Mouse (Mus musculus) CH12.LX (cell line): ENCODE measurements around the gene P3h2. TPM values are rescaled to one million over a fixed set of nuclear protein-coding genes. Genes with fewer than 3 reads are reported as not detected.

Experiments used
- DNase-seq: peaks from one replicate; pipeline ENCODE4 v3.0.0-alpha.2; 2013; ENCODE audit errors: extremely low read depth
- H3K27ac ChIP-seq: 2 replicates; pipeline ENCODE4 v1.5.1; 2012; ENCODE audit warnings: low read depth, mild to moderate bottlenecking, control low read depth, moderate library complexity; ENCODE audit not compliant: insufficient read depth
- H3K27me3 ChIP-seq: replicated peaks from 2 replicates; pipeline ENCODE3; 2012; ENCODE audit warnings: inconsistent platforms
- H3K36me3 ChIP-seq, 2 experiments: replicated peaks in 1 of 2; 2 replicates each; pipeline versions ENCODE3 to v1.6.1; 2012; ENCODE audit warnings: inconsistent platforms in 1 of 2, low read length in 1 of 2, mild to moderate bottlenecking in 1 of 2, mixed read lengths in 1 of 2, moderate library complexity in 1 of 2; ENCODE audit not compliant: control insufficient read depth in 1 of 2, insufficient read depth in 1 of 2
- H3K4me1 ChIP-seq, 2 experiments: 2 replicates each; pipeline ENCODE4 v1.6.1; 2012; ENCODE audit warnings: inconsistent platforms in 1 of 2, moderate library complexity in 1 of 2; ENCODE audit not compliant: insufficient read depth in 2 of 2, control insufficient read depth in 1 of 2
- H3K4me2 ChIP-seq: 2 replicates; pipeline ENCODE4 v1.6.1; 2012; ENCODE audit warnings: low read depth, mild to moderate bottlenecking, control low read depth; ENCODE audit not compliant: poor library complexity, insufficient read depth, severe bottlenecking
- H3K4me3 ChIP-seq, 3 experiments: fragments of 150-350 bp in 1 of 3; sonication (generic) in 1 of 3; replicated peaks in 1 of 3; 2 replicates each; pipeline versions ENCODE3 to v1.5.1; 2011 to 2012; ENCODE audit warnings: low read depth in 2 of 3, low read length in 2 of 3, mild to moderate bottlenecking in 2 of 3, moderate library complexity in 2 of 3, control low read depth in 1 of 3, improper control_type of control experiment in 1 of 3, inconsistent platforms in 1 of 3, mixed read lengths in 1 of 3; ENCODE audit not compliant: poor library complexity in 1 of 3
- H3K79me2 ChIP-seq: replicated peaks from 2 replicates; pipeline ENCODE4 v1.6.1; 2012; ENCODE audit warnings: mild to moderate bottlenecking, moderate library complexity; ENCODE audit not compliant: control insufficient read depth, poor library complexity, insufficient read depth, severe bottlenecking; ENCODE audit errors: extremely low read depth
- H3K9ac ChIP-seq: 2 replicates; pipeline ENCODE4 v1.6.1; 2012; ENCODE audit warnings: low read depth, mild to moderate bottlenecking, control low read depth, moderate library complexity; ENCODE audit not compliant: insufficient read depth
- H3K9me3 ChIP-seq: replicated peaks from 2 replicates; pipeline ENCODE3; 2012; ENCODE audit warnings: low read length, inconsistent platforms, mixed read lengths
- BHLHE40 ChIP-seq: IDR thresholded peaks from 2 replicates; pipeline ENCODE4 v1.6.1; 2011; ENCODE audit warnings: mild to moderate bottlenecking, low read depth, low read length, improper control_type of control experiment
- CHD1 ChIP-seq: IDR thresholded peaks from 2 replicates; pipeline ENCODE4 v1.6.1; 2012; ENCODE audit warnings: low read depth, low read length, improper control_type of control experiment, inconsistent platforms
- CHD2 ChIP-seq: IDR thresholded peaks from 2 replicates; pipeline ENCODE4 v1.6.1; 2011; ENCODE audit warnings: low read length, improper control_type of control experiment
- E2F4 ChIP-seq: IDR thresholded peaks from 2 replicates; pipeline ENCODE4 v1.6.1; 2011; ENCODE audit warnings: low read depth, low read length, improper control_type of control experiment; ENCODE audit not compliant: insufficient replicate concordance
- EP300 ChIP-seq: IDR thresholded peaks from 2 replicates; pipeline ENCODE4 v1.6.1; 2011; ENCODE audit warnings: low read length, improper control_type of control experiment
- HCFC1 ChIP-seq: IDR thresholded peaks from 2 replicates; pipeline ENCODE4 v1.6.1; 2012; ENCODE audit warnings: low read depth, mild to moderate bottlenecking, inconsistent platforms, low read length, improper control_type of control experiment
- IRF4 ChIP-seq: IDR thresholded peaks from 2 replicates; pipeline ENCODE4 v1.6.1; 2014; ENCODE audit warnings: low read depth, mild to moderate bottlenecking, inconsistent platforms, low read length, improper control_type of control experiment
- JUN ChIP-seq: IDR thresholded peaks from 2 replicates; pipeline ENCODE4 v1.6.1; 2011; ENCODE audit warnings: low read depth, mild to moderate bottlenecking, low read length, improper control_type of control experiment, moderate library complexity; ENCODE audit not compliant: insufficient read depth
- KAT2A ChIP-seq: IDR thresholded peaks from 2 replicates; pipeline ENCODE4 v1.6.1; 2012; ENCODE audit warnings: low read length, improper control_type of control experiment, inconsistent platforms; ENCODE audit not compliant: insufficient replicate concordance
- MAX ChIP-seq: IDR thresholded peaks from 2 replicates; pipeline ENCODE4 v1.6.1; 2011; ENCODE audit warnings: low read length, improper control_type of control experiment
- MEF2A ChIP-seq: IDR thresholded peaks from 2 replicates; pipeline ENCODE4 v1.6.1; 2014; ENCODE audit warnings: low read depth, mild to moderate bottlenecking, inconsistent platforms, low read length, improper control_type of control experiment, borderline replicate concordance
- RAD21 ChIP-seq: IDR thresholded peaks from 2 replicates; pipeline ENCODE4 v1.6.1; 2011; ENCODE audit warnings: low read depth, mild to moderate bottlenecking, low read length, improper control_type of control experiment, moderate library complexity
- RCOR1 ChIP-seq: conservative IDR thresholded peaks from 2 replicates; pipeline ENCODE4 v1.6.1; 2012; ENCODE audit warnings: low read depth, mild to moderate bottlenecking, inconsistent platforms, low read length, improper control_type of control experiment
- SIN3A ChIP-seq: IDR thresholded peaks from 2 replicates; pipeline ENCODE4 v1.6.1; 2012; ENCODE audit warnings: low read length, improper control_type of control experiment, inconsistent platforms
- SMC3 ChIP-seq: IDR thresholded peaks from 2 replicates; pipeline ENCODE4 v1.6.1; 2011; ENCODE audit warnings: low read depth, low read length, improper control_type of control experiment
- TBP ChIP-seq: conservative IDR thresholded peaks from 2 replicates; pipeline ENCODE4 v1.6.1; 2011; ENCODE audit warnings: low read depth, low read length, improper control_type of control experiment
- TCF12 ChIP-seq: IDR thresholded peaks from 2 replicates; pipeline ENCODE4 v1.6.1; 2014; ENCODE audit warnings: low read depth, mild to moderate bottlenecking, inconsistent platforms, low read length, improper control_type of control experiment
- USF1 ChIP-seq: IDR thresholded peaks from 2 replicates; pipeline ENCODE4 v1.6.1; 2014; ENCODE audit warnings: low read depth, mild to moderate bottlenecking, inconsistent platforms, low read length, improper control_type of control experiment
- ZC3H11A ChIP-seq: IDR thresholded peaks from 2 replicates; pipeline ENCODE4 v1.6.1; 2012; ENCODE audit warnings: low read depth, mild to moderate bottlenecking, inconsistent platforms, low read length, improper control_type of control experiment
- ZKSCAN1 ChIP-seq: IDR thresholded peaks from 2 replicates; pipeline ENCODE4 v1.6.1; 2012; ENCODE audit warnings: low read depth, inconsistent platforms, low read length, improper control_type of control experiment, borderline replicate concordance
- ZMIZ1 ChIP-seq: IDR thresholded peaks from 2 replicates; pipeline ENCODE4 v1.6.1; 2012; ENCODE audit warnings: low read depth, mild to moderate bottlenecking, inconsistent platforms, low read length, improper control_type of control experiment
- ZNF384 ChIP-seq: IDR thresholded peaks from 2 replicates; pipeline ENCODE4 v1.6.1; 2012; ENCODE audit warnings: low read depth, low read length, improper control_type of control experiment, inconsistent platforms
- dilution Hi-C: fragments of 300-500 bp; cut with MboI; formaldehyde crosslinking; loops from 2 replicates; pipeline ENCODE4 v1.14.3; 2020; ENCODE audit warnings: low sequenced_read_pairs; ENCODE audit not compliant: extremely low pct_unique_long_range_greater_than_20kb, extremely low pct_ligation_motif_present
- in situ Hi-C: fragments of 300-500 bp; cut with MboI; formaldehyde crosslinking; loops from 3 replicates; pipeline ENCODE4 v1.14.3; 2019; ENCODE audit warnings: low sequenced_read_pairs, low pct_ligation_motif_present, low pct_unique_long_range_greater_than_20kb, mixed read lengths
- polyA plus RNA-seq: library from polyadenylated mRNA; unstranded; fragments of >175 nt; gene quantifications from 2 replicates; pipeline ENCODE4 v1.2.1, GENCODE M21; 2012; ENCODE audit warnings: low read depth; ENCODE audit not compliant: insufficient read length
- total RNA-seq, 2 experiments: library from RNA; depleted of rRNA; stranded (reverse); fragments of 300-350 nt in 1 of 2; fragments of >200 nt in 1 of 2; gene quantifications; 2 replicates each; pipeline ENCODE4 v1.2.3; 2012 to 2014

The P3h2 gene
- total and polyA plus RNA-seq, 3 experiments = 0.08 to 0.73 (median 0.27) TPM

DNA sequence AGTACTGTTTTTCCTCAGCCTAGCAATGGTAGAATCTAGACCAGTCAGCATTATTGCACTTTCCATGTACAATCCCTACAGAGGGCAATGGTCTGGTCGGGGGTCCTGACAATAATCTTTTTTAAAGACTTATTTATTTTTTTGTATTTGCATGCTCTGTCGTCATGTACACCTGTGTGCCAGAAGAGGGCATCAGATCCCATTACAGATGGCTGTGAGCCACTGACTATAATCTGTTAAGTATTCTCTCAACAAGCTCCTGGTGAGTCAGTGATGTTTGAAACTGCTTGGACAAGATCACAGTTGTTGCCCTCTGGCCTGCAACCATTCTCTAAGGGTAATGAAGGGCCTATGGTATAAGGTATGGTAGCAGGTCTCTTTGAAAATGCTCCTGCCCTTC lies 83.8 kb downstream of the P3h2 start (continued):
- TF ChIP-seq KAT2A = no peak
- no peak for TF ChIP-seq JUN

DNA sequence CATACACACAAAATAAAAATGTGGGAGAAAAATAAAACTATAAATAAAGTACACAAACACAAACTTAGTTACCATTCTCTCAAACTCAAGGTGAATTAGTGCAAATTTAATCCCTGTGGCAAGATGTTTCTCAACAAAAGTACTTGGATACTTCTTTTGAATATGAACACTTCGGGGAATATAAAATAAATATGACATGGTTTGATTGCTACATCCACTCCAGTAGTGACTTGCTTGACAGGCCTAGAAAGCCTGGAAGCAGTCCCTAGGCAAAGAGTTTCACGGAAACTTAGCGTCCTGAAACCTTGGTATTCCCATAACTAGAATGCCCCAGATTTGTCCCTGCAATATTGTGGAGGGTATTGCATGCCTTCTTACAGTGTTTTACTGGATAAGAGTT lies 99.8 kb downstream of the P3h2 start:
- no peaks in the 10 kb centered on the region for H3K79me2 ChIP-seq
- H3K36me3 ChIP-seq = no peaks in the 10 kb centered on the region
- no peak overlapping the region for H3K27ac ChIP-seq
- H3K9ac ChIP-seq = no peak overlapping the region
- no peaks in the 10 kb centered on the region for H3K9me3 ChIP-seq
- no peak for DNase-seq
- in situ Hi-C loops (no loop called here), dilution Hi-C loops (no loop called here)
- peaks cover 3 to 18% of the 10 kb centered on the region in 2 experiments; a peak in 3 of 4 replicates for H3K4me1 ChIP-seq
- H3K4me3 ChIP-seq = no peak overlapping the region
- H3K27me3 ChIP-seq = no peaks in the 10 kb centered on the region
- no peak for TF ChIP-seq JUN
- TF ChIP-seq ZMIZ1 = no peak
- TF ChIP-seq HCFC1 = no peak
- TF ChIP-seq MEF2A = no peak
- no peak for TF ChIP-seq RAD21
- no peak for TF ChIP-seq SIN3A
- no peak for TF ChIP-seq ZKSCAN1
- TF ChIP-seq USF1 = no peak
- no peak for TF ChIP-seq E2F4
- no peak for TF ChIP-seq RCOR1
- TF ChIP-seq TCF12 = no peak
- TF ChIP-seq CHD2 = no peak
- no peak for TF ChIP-seq SMC3
- TF ChIP-seq CHD1 = no peak
- no peak for TF ChIP-seq TBP
- no peak for TF ChIP-seq ZNF384
- TF ChIP-seq BHLHE40 = no peak
- no peak for TF ChIP-seq IRF4
- no peak for TF ChIP-seq ZC3H11A
- H3K4me2 ChIP-seq = no peak overlapping the region

DNA sequence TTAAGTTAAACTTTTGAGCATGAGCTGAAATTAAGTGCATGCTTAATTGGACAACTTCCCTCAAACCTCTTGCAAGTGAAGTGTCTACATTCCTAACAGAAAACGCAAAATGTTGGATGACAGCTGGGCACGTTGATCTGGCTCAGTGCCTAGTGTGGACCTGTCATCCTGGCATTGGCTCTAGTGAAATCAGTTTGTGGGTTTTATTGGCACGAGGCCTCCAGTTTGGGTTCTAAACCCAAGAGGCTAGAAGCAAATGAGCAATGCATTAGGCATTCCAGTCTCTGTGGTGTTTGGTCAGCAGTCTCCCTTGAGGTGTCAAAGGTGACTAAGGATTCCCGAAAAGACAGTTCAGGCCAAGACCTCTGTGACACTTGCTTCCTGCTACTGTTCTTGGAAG lies 102.3 kb downstream of the P3h2 start:
- H3K27me3 ChIP-seq = no peaks in the 10 kb centered on the region
- in situ Hi-C loops = no loop called here
- no peak overlapping the region for H3K4me2 ChIP-seq
- no peak overlapping the region for H3K27ac ChIP-seq
- no peaks in the 10 kb centered on the region for H3K4me1 ChIP-seq
- no peak for DNase-seq
- H3K9me3 ChIP-seq = peaks cover 2% of the 10 kb centered on the region
- dilution Hi-C loops = no loop called here
- TF ChIP-seq USF1 = no peak
- no peak for TF ChIP-seq MAX
- TF ChIP-seq BHLHE40 = no peak
- no peak for TF ChIP-seq EP300
- TF ChIP-seq, all 38 proteins: peak for 0
- no peaks in the 10 kb centered on the region for H3K36me3 ChIP-seq
- H3K4me3 ChIP-seq = no peak overlapping the region
- no peaks in the 10 kb centered on the region for H3K79me2 ChIP-seq
- H3K9ac ChIP-seq = no peak overlapping the region
